Mouse (Mus musculus): Measurements from ENCODE around the gene Bpifb5.

DNA sequence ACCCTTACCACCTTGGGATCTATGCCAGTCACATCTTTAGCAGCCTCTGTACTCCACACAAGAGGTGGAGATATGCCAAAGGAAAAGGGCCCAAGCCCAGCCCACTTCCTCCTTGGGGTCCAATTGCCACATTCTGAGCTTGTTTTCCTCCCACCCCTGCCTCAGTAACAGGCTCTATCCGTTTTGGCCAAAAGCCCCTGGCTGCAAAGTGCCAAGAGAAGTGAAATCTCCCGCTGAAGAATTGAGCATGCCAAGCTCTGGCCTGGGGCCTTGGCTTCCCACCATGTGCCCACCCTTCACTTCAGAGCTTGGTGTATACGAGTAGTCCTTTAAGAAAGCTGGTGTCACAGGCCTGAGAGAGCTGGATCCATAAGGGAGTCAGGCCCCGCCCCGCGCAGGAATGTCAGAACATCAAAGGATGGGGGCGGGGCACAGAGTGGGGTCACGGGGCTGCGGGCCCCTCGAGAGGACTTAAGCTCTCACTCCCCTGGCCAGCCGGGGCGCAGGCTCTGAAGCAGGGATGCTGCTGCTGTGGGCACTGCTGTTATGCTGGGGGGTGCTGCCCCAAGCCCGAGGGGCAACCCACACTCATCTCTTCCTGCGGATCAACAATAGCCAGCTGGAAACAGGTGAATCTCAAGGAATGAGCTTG is at the start of gene Bpifb5:
- no peak for TF ChIP-seq GATA1 (IDR thresholded peaks at IDR 0.05; ENCODE audit: borderline replicate concordance, low read length)
- TF ChIP-seq FLI1 (IDR thresholded peaks at IDR 0.05; ENCODE audit: low read length), result no peak
